Mouse (Mus musculus) liver, embryonic 11.5 days (tissue): ENCODE measurements around the gene Slc9a8. TPM values are rescaled to one million over a fixed set of nuclear protein-coding genes. Genes with fewer than 3 reads are reported as not detected.
A peak's percentile ranks its signal among the peaks of the same experiment; 100 is the strongest.

Experiments
- ATAC-seq: fragments of 200-750 bp; cut with Nextera tagmentation; replicated peaks from 2 replicates; pipeline ENCODE4 v1.8.0; 2017; ENCODE audit warnings: moderate number of reproducible peaks, mild to moderate bottlenecking, moderate TSS enrichment, moderate library complexity; ENCODE audit not compliant: low FRiP score
- DNase-seq: peaks from one replicate; pipeline ENCODE4 v3.0.0-alpha.2; 2017; ENCODE audit warnings: low spot score
- H3K27ac ChIP-seq: fragments of 300-500 bp; sonication (generic); 2 replicates; pipeline ENCODE4 v1.5.1; 2014; ENCODE audit warnings: mild to moderate bottlenecking, low read depth, low read length, control low read depth
- H3K27me3 ChIP-seq: fragments of 300-500 bp; sonication (generic); replicated peaks from 2 replicates; pipeline ENCODE4 v1.6.1; 2014; ENCODE audit warnings: low read length, mixed read lengths; ENCODE audit not compliant: control insufficient read depth, insufficient read depth
- H3K36me3 ChIP-seq: fragments of 300-500 bp; sonication (generic); 2 replicates; pipeline ENCODE4 v1.6.1; 2014; ENCODE audit warnings: mild to moderate bottlenecking, low read length, moderate library complexity, mixed read lengths; ENCODE audit not compliant: control insufficient read depth, insufficient read depth
- H3K4me1 ChIP-seq: fragments of 300-500 bp; sonication (generic); replicated peaks from 2 replicates; pipeline ENCODE4 v1.6.1; 2014; ENCODE audit warnings: low read length, mixed read lengths; ENCODE audit not compliant: control insufficient read depth, insufficient read depth
- H3K4me2 ChIP-seq: fragments of 300-500 bp; sonication (generic); 2 replicates; pipeline ENCODE4 v1.6.1; 2014; ENCODE audit warnings: mild to moderate bottlenecking, control low read depth, moderate library complexity
- H3K4me3 ChIP-seq: fragments of 300-500 bp; sonication (generic); 2 replicates; pipeline ENCODE4 v1.5.1; 2014; ENCODE audit warnings: low read depth, low read length, control low read depth
- H3K9ac ChIP-seq: fragments of 300-500 bp; sonication (generic); 2 replicates; pipeline ENCODE4 v1.6.1; 2014; ENCODE audit warnings: low read depth, low read length, control low read depth
- H3K9me3 ChIP-seq: fragments of 300-500 bp; sonication (generic); 2 replicates; pipeline ENCODE4 v1.6.1; 2016; ENCODE audit warnings: low read length, inconsistent platforms, mixed read lengths; ENCODE audit not compliant: control insufficient read depth
- WGBS: fragments of 180-500 bp; shearing (Covaris S2); extraction: QIAGEN DNeasy Blood & Tissue Kit; methylation state at CpG from one replicate; pipeline ENCODE4 v1.1.7; 2014; 5-methylcytosine and 5-hydroxymethylcytosine counted together
- polyA plus RNA-seq: library from polyadenylated mRNA; unstranded; fragments of >200 nt; fragmentation: Nextera tagmentation; extraction: Ambion mirVana; gene quantifications from 2 replicates; pipeline ENCODE4 v1.2.1, GENCODE M21; 2014

Gene Slc9a8
- polyA plus RNA-seq, 1 experiment from 2014 or later = 23.8 TPM

GRCm38 (mm10) chr2:167419204-167419603 lies 2.3 kb upstream of the Slc9a8 start:
- no peak overlapping the region for H3K4me3 ChIP-seq
- no peak overlapping the region for H3K4me2 ChIP-seq
- H3K27me3 ChIP-seq = no peaks in the 10 kb centered on the region
- WGBS = 26% methylated on average over 1 of the region's 1 CpGs
- H3K4me1 ChIP-seq = peaks cover 31% of the 10 kb centered on the region
- no peak overlapping the region for H3K9ac ChIP-seq
- DNase-seq = no peak
- H3K36me3 ChIP-seq = no peaks in the 10 kb centered on the region; the same call in 1 of the 2 replicates
- no peak for ATAC-seq
- no peak overlapping the region for H3K27ac ChIP-seq
- no peaks in the 10 kb centered on the region for H3K9me3 ChIP-seq

GRCm38 (mm10) chr2:167420811-167421241 lies 686 bp upstream of the Slc9a8 start:
- 14% methylated on average over 10 of the region's 10 CpGs for WGBS
- no peak for ATAC-seq

GRCm38 (mm10) chr2:167422150-167422470 lies 598 bp downstream of the Slc9a8 start:
- no peaks in the 10 kb centered on the region for H3K9me3 ChIP-seq
- DNase-seq = no peak
- no peak for ATAC-seq
- no peaks in the 10 kb centered on the region for H3K27me3 ChIP-seq
- peaks cover 39% of the 10 kb centered on the region for H3K4me1 ChIP-seq
- H3K27ac ChIP-seq = peak overlapping the region; percentile 83
- 5% methylated on average over 11 of the region's 11 CpGs for WGBS
- H3K36me3 ChIP-seq = peaks cover 14% of the 10 kb centered on the region
- H3K4me2 ChIP-seq = peak overlapping the region; percentile 75
- H3K9ac ChIP-seq = peak overlapping the region; percentile 81
- H3K4me3 ChIP-seq = peak overlapping the region; percentile 65

More at GRCm38 (mm10) chr2:167420811-167421241, 686 bp upstream of the Slc9a8 start:
- H3K4me1 ChIP-seq = peaks cover 41% of the 10 kb centered on the region
- H3K4me3 ChIP-seq = peak overlapping the region; percentile 65
- peak overlapping the region; percentile 75 for H3K4me2 ChIP-seq
- no peaks in the 10 kb centered on the region for H3K27me3 ChIP-seq
- H3K27ac ChIP-seq = peak overlapping the region; percentile 83
- DNase-seq = no peak
- no peaks in the 10 kb centered on the region for H3K9me3 ChIP-seq
- H3K9ac ChIP-seq = peak overlapping the region; percentile 81
- H3K36me3 ChIP-seq = peaks cover 9% of the 10 kb centered on the region

- DNase-seq = no peak
- H3K9ac ChIP-seq = peak overlapping the region; percentile 81
- H3K9me3 ChIP-seq = no peaks in the 10 kb centered on the region
- H3K4me2 ChIP-seq = peak overlapping the region; percentile 75
- ATAC-seq = no peak
- no peaks in the 10 kb centered on the region for H3K27me3 ChIP-seq
- H3K27ac ChIP-seq = 0 out of 2 replicates have a peak overlapping the region, but pooled peaks have one; percentile 83
- WGBS = 86% methylated on average over 5 of the region's 5 CpGs
- peak overlapping the region; percentile 65 for H3K4me3 ChIP-seq
- peaks cover 39% of the 10 kb centered on the region for H3K4me1 ChIP-seq
- H3K36me3 ChIP-seq = peaks cover 14% of the 10 kb centered on the region
These were observed 1.6 kb downstream of the Slc9a8 start for GRCm38 (mm10) chr2:167423031-167423611.

GRCm38 (mm10) chr2:167424040-167424439 lies 2.5 kb downstream of the Slc9a8 start:
- WGBS = 77% methylated on average over 9 of the region's 9 CpGs
- no peak overlapping the region for H3K27ac ChIP-seq

GRCm38 (mm10) chr2:167424516-167424915 lies 3.0 kb downstream of the Slc9a8 start:
- peaks cover 39% of the 10 kb centered on the region for H3K4me1 ChIP-seq
- no peak for DNase-seq
- H3K27ac ChIP-seq = no peak overlapping the region
- H3K36me3 ChIP-seq = peaks cover 14% of the 10 kb centered on the region
- no peak overlapping the region for H3K4me3 ChIP-seq
- H3K9me3 ChIP-seq = no peaks in the 10 kb centered on the region
- WGBS = 90% methylated on average over 3 of the region's 3 CpGs
- no peak overlapping the region for H3K9ac ChIP-seq
- no peak overlapping the region for H3K4me2 ChIP-seq
- no peak for ATAC-seq
- H3K27me3 ChIP-seq = no peaks in the 10 kb centered on the region

More at GRCm38 (mm10) chr2:167424040-167424439, 2.5 kb downstream of the Slc9a8 start:
- no peak for DNase-seq
- no peaks in the 10 kb centered on the region for H3K9me3 ChIP-seq
- no peak overlapping the region for H3K4me3 ChIP-seq
- peak overlapping the region; percentile 9; the same call in 1 of the 2 replicates for H3K4me2 ChIP-seq
- H3K4me1 ChIP-seq = peaks cover 39% of the 10 kb centered on the region
- H3K9ac ChIP-seq = no peak overlapping the region
- no peak for ATAC-seq
- no peaks in the 10 kb centered on the region for H3K27me3 ChIP-seq
- peaks cover 14% of the 10 kb centered on the region for H3K36me3 ChIP-seq

- Histone ChIP-seq H3K27ac (no peak overlapping the region), H3K4me3 (no peak overlapping the region), H3K27me3 (no peaks in the 10 kb centered on the region), H3K9ac (no peak overlapping the region), H3K4me2 (no peak overlapping the region), H3K36me3 (peaks cover 14% of the 10 kb centered on the region), H3K9me3 (no peaks in the 10 kb centered on the region), H3K4me1 (peaks cover 38% of the 10 kb centered on the region)
- DNase-seq = no peak
- 72% methylated on average over 6 of the region's 6 CpGs for WGBS
- ATAC-seq = no peak
These were observed 3.9 kb downstream of the Slc9a8 start for GRCm38 (mm10) chr2:167425407-167425806.

- Histone ChIP-seq H3K4me1 (peaks cover 22% of the 10 kb centered on the region), H3K9me3 (no peaks in the 10 kb centered on the region), H3K27ac (no peak overlapping the region), H3K4me3 (no peak overlapping the region), H3K27me3 (no peaks in the 10 kb centered on the region), H3K36me3 (peaks cover 13% of the 10 kb centered on the region), H3K4me2 (no peak overlapping the region), H3K9ac (no peak overlapping the region)
- DNase-seq (no peak), ATAC-seq (no peak)
- WGBS = 93% methylated on average over 5 of the region's 5 CpGs
These were observed 8.1 kb downstream of the Slc9a8 start for GRCm38 (mm10) chr2:167429596-167429995.

GRCm38 (mm10) chr2:167430737-167431417 lies 9.4 kb downstream of the Slc9a8 start:
- DNase-seq (no peak), ATAC-seq (peak; percentile 83)
- no peaks in the 10 kb centered on the region for H3K27me3 ChIP-seq
- WGBS = 54% methylated on average over 9 of the region's 9 CpGs
- peak overlapping the region; percentile 36 for H3K4me2 ChIP-seq
- no peaks in the 10 kb centered on the region for H3K9me3 ChIP-seq
- peaks cover 15% of the 10 kb centered on the region for H3K4me1 ChIP-seq
- H3K9ac ChIP-seq = peak overlapping the region; percentile 44
- peaks cover 9% of the 10 kb centered on the region; the same call in 1 of the 2 replicates for H3K36me3 ChIP-seq
- H3K27ac ChIP-seq = peak overlapping the region; percentile 88
- H3K4me3 ChIP-seq = no peak overlapping the region
